Mouse (Mus musculus) hindbrain, postnatal 0 days (tissue): ENCODE data around the gene Mgat5. TPM values are rescaled to one million over a fixed set of nuclear protein-coding genes. Genes with fewer than 3 reads are reported as not detected.

Source experiments
- ATAC-seq: fragments of 200-750 bp; cut with Nextera tagmentation; 2 replicates; pipeline ENCODE4 v1.8.0; 2017; ENCODE audit warnings: mild to moderate bottlenecking, moderate TSS enrichment, moderate library complexity
- DNase-seq: peaks from one replicate; pipeline ENCODE4 v3.0.0-alpha.2; 2015; ENCODE audit warnings: low spot score
- H3K27ac ChIP-seq: fragments of 300-500 bp; sonication (generic); 2 replicates; pipeline ENCODE4 v1.5.1; 2014; ENCODE audit warnings: mild to moderate bottlenecking
- H3K27me3 ChIP-seq: fragments of 300-500 bp; sonication (generic); 2 replicates; pipeline ENCODE4 v1.6.1; 2014; ENCODE audit warnings: low read length, mixed read lengths; ENCODE audit not compliant: insufficient read depth
- H3K36me3 ChIP-seq: fragments of 300-500 bp; sonication (generic); 2 replicates; pipeline ENCODE4 v1.6.1; 2014; ENCODE audit warnings: low read length, mixed read lengths; ENCODE audit not compliant: insufficient read depth
- H3K4me1 ChIP-seq: fragments of 300-500 bp; sonication (generic); 2 replicates; pipeline ENCODE4 v1.6.1; 2014; ENCODE audit warnings: antibody characterized with exemption, low read length, mixed read lengths; ENCODE audit not compliant: insufficient read depth
- H3K4me2 ChIP-seq: fragments of 300-500 bp; sonication (generic); 2 replicates; pipeline ENCODE4 v1.6.1; 2014; ENCODE audit warnings: low read depth, mild to moderate bottlenecking, low read length, moderate library complexity, mixed read lengths
- H3K4me3 ChIP-seq: fragments of 300-500 bp; sonication (generic); 2 replicates; pipeline ENCODE4 v1.5.1; 2014; ENCODE audit warnings: low read length
- H3K9ac ChIP-seq: fragments of 300-500 bp; sonication (generic); replicated peaks from 2 replicates; pipeline ENCODE4 v1.6.1; 2014; ENCODE audit warnings: mild to moderate bottlenecking, low read length, moderate library complexity, mixed read lengths
- H3K9me3 ChIP-seq: fragments of 300-500 bp; sonication (generic); 2 replicates; pipeline ENCODE4 v1.6.1; 2016; ENCODE audit warnings: low read length, mixed read lengths
- CTCF ChIP-seq: IDR thresholded peaks from 2 replicates; pipeline ENCODE4 v1.5.1; 2016; ENCODE audit warnings: antibody characterized with exemption, control low read depth, low read depth
- WGBS: fragments of 180-500 bp; shearing (Covaris S2); extraction: QIAGEN DNeasy Blood & Tissue Kit; methylation state at CpG from one replicate; pipeline ENCODE4 v1.1.7; 2014; 5-methylcytosine and 5-hydroxymethylcytosine counted together
- polyA plus RNA-seq: library from polyadenylated mRNA; unstranded; fragments of >200 nt; fragmentation: Nextera tagmentation; extraction: Ambion mirVana; gene quantifications from 2 replicates; pipeline ENCODE4 v1.2.1, GENCODE M21; 2015
- total RNA-seq: library from RNA; depleted of rRNA; stranded (reverse); fragments of >200 nt; gene quantifications from 2 replicates; pipeline ENCODE4 v1.2.3, GENCODE M21; 2014

The Mgat5 gene
- total and polyA plus RNA-seq, 2 experiments from 2014 or later, result 14.8 to 49.3 TPM

GRCm38 (mm10) chr1:127169516-127169915, 35.3 kb upstream of the Mgat5 start:
- no peak for ATAC-seq
- H3K4me2 ChIP-seq, result no peak overlapping the region
- H3K9ac ChIP-seq, result no peak overlapping the region
- no peaks in the 10 kb centered on the region for H3K9me3 ChIP-seq
- H3K4me3 ChIP-seq, result no peak overlapping the region
- no peak overlapping the region for H3K27ac ChIP-seq
- H3K36me3 ChIP-seq, result no peaks in the 10 kb centered on the region
- H3K4me1 ChIP-seq, result 0 out of 2 replicates have a peak, but pooled peaks cover 8% of the 10 kb centered on the region
- H3K27me3 ChIP-seq, result no peaks in the 10 kb centered on the region
- no peak for DNase-seq
- WGBS, result 69% methylated on average over 8 of the region's 8 CpGs
- TF ChIP-seq CTCF, result no peak

DNA sequence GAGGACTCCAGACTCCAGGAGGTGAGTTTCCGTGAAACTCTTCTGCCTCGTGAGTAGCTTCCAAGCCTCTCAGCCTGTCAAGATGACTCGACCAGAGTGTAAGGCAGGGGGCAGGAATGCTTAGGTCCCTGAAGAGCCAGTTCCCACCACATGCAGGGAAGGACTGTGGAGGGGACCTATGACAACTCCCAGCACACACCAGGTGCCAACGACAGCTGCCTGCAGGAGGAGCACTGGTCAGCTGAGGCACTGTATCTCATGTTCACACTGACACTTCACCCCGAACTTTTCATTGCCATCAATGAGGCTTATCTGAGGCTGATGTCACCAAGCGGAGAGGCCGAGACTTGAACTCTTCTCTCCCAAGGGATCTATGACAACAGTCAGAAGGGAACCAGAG, 33.5 kb upstream of the Mgat5 start:
- Histone ChIP-seq H3K27me3 (no peaks in the 10 kb centered on the region), H3K27ac (no peak overlapping the region), H3K9me3 (no peaks in the 10 kb centered on the region), H3K36me3 (no peaks in the 10 kb centered on the region), H3K4me1 (0 out of 2 replicates have a peak, but pooled peaks cover 8% of the 10 kb centered on the region), H3K9ac (no peak overlapping the region), H3K4me2 (no peak overlapping the region), H3K4me3 (no peak overlapping the region)
- TF ChIP-seq CTCF, result no peak
- WGBS, result 77% methylated on average over 7 of the region's 7 CpGs
- no peak for ATAC-seq
- no peak for DNase-seq

DNA sequence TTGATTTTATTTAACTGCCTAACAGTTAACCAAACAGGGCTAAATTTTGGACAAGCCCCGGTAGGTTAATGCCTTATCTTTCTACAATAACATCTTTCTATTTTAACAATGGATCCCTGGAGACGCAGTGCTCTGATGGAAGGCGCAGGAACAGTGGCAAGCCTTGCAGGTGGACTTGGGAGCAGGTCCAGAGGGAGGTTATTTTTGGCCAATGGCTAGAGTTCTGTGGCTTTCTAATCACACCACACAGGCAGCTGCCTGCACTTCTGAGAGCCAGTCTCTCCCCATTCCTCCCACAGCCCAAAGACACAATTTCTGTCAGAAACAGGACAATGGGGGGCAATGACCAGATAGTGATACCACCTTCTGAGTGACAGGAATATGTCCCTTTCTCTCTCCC, 31.4 kb upstream of the Mgat5 start:
- Histone ChIP-seq H3K36me3 (no peaks in the 10 kb centered on the region), H3K4me1 (no peaks in the 10 kb centered on the region), H3K4me3 (no peak overlapping the region), H3K4me2 (no peak overlapping the region), H3K9me3 (no peaks in the 10 kb centered on the region), H3K27ac (no peak overlapping the region), H3K9ac (no peak overlapping the region), H3K27me3 (no peaks in the 10 kb centered on the region)
- 73% methylated on average over 3 of the region's 3 CpGs for WGBS
- DNase-seq, result no peak
- no peak for ATAC-seq
- TF ChIP-seq CTCF, result no peak

DNA sequence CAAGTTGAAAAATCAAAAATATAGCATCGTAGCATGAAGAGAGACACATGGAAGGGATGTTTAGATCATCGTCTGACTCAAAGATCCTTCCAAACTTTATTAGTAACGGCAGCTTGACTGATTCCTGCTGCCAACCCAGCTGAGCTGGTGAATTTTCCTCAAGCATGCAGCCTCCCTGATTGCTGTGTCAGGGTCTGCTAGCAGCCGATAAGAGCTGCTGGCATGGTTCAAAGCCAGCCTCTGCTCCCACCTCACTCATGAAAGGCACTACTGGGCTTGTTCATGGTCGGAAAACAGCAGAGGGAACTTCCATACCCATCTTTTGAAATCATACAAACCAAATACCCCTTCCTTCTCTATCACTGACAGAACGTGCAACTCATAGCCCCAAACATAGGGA, 12.4 kb upstream of the Mgat5 start:
- DNase-seq, result no peak
- Histone ChIP-seq H3K9ac (no peak overlapping the region), H3K4me1 (no peaks in the 10 kb centered on the region), H3K27ac (no peak overlapping the region), H3K27me3 (no peaks in the 10 kb centered on the region), H3K4me2 (no peak overlapping the region), H3K36me3 (no peaks in the 10 kb centered on the region), H3K4me3 (no peak overlapping the region), H3K9me3 (no peaks in the 10 kb centered on the region)
- WGBS, result 82% methylated on average over 6 of the region's 6 CpGs
- TF ChIP-seq CTCF, result no peak
- no peak for ATAC-seq

GRCm38 (mm10) chr1:127199186-127199585, 5.6 kb upstream of the Mgat5 start:
- no peaks in the 10 kb centered on the region for H3K27me3 ChIP-seq
- H3K9me3 ChIP-seq, result no peaks in the 10 kb centered on the region
- H3K27ac ChIP-seq, result no peak overlapping the region
- no peak overlapping the region for H3K9ac ChIP-seq
- H3K36me3 ChIP-seq, result no peaks in the 10 kb centered on the region
- no peaks in the 10 kb centered on the region for H3K4me1 ChIP-seq
- no peak overlapping the region for H3K4me2 ChIP-seq
- no peak for TF ChIP-seq CTCF
- 86% methylated on average over 2 of the region's 2 CpGs for WGBS
- no peak overlapping the region for H3K4me3 ChIP-seq
- DNase-seq (no peak), ATAC-seq (no peak)

- Histone ChIP-seq H3K4me1 (peaks cover 3% of the 10 kb centered on the region; the same call in 1 of the 2 replicates), H3K27me3 (no peaks in the 10 kb centered on the region), H3K36me3 (no peaks in the 10 kb centered on the region), H3K4me3 (no peak overlapping the region), H3K9ac (no peak overlapping the region), H3K9me3 (no peaks in the 10 kb centered on the region), H3K4me2 (no peak overlapping the region), H3K27ac (no peak overlapping the region)
- no peak for TF ChIP-seq CTCF
- ATAC-seq (no peak), DNase-seq (no peak)
- WGBS, result 72% methylated on average over 4 of the region's 4 CpGs
These were observed 2.5 kb upstream of the Mgat5 start for GRCm38 (mm10) chr1:127202360-127202759.

DNA sequence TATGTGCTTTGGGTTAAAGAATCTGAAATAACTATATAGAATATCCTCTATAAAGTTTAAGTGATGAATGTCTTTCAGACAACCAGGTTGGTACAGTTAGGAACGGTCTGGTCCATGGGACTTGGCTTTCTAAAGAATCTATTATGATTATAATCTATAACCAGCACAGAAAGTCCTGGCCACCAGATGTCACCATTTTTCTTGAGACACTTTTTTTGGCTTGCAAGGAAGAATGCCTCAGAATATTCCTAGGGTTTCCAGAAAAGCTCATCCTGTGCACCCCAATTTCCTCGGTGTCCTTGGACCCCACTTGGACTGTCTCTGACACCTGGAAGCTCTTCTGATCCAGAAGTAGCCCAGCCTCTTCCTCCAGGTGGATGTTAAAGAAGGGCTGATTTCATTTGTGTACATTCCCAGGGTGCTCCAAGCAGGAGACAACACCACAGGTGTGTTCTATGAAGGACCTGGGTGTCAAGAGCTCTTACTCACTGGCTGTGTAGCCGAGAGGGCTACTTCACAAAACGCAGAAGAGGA, 1.5 kb upstream of the Mgat5 start:
- Histone ChIP-seq H3K9me3 (no peaks in the 10 kb centered on the region), H3K4me1 (peaks cover 5% of the 10 kb centered on the region; the same call in 1 of the 2 replicates), H3K36me3 (no peaks in the 10 kb centered on the region), H3K4me2 (no peak overlapping the region), H3K27ac (no peak overlapping the region), H3K4me3 (no peak overlapping the region), H3K27me3 (no peaks in the 10 kb centered on the region), H3K9ac (no peak overlapping the region)
- DNase-seq, result peak; percentile 79
- peak; percentile 60 for TF ChIP-seq CTCF
- 51% methylated on average over 4 of the region's 4 CpGs for WGBS
- ATAC-seq, result no peak
